Mouse (Mus musculus): ENCODE measurements at regions not wholly inside any gene's neighbourhood (a gene's known extent, or its start where the extent isn't known, plus 50 kb on each side); places are given as distances from the start of the nearest gene placed in this dataset.

GRCm38 (mm10) chr4:26637859-26638258, 291.2 kb upstream of the Manea start:
- no peak for DNase-seq (ENCODE audit: low read depth, low spot score)

GRCm38 (mm10) chr4:26630553-26631206, 284.0 kb upstream of the Manea start:
- no peak for DNase-seq (ENCODE audit: low read depth, low spot score)

GRCm38 (mm10) chr4:26629710-26630109, 283.0 kb upstream of the Manea start:
- DNase-seq (ENCODE audit: low read depth, low spot score), result no peak

GRCm38 (mm10) chr4:26627744-26628143, 281.1 kb upstream of the Manea start:
- DNase-seq (ENCODE audit: low read depth, low spot score), result no peak

GRCm38 (mm10) chr4:26589081-26589869, 242.6 kb upstream of the Manea start:
- DNase-seq (ENCODE audit: low read depth, low spot score), result peak; percentile 4

- DNase-seq (ENCODE audit: low read depth, low spot score), result no peak
Observed at GRCm38 (mm10) chr4:26555690-26556089, 209.0 kb upstream of the Manea start.

- peak; percentile 62 for DNase-seq (ENCODE audit: low read depth, low spot score)
Observed at GRCm38 (mm10) chr4:26543833-26544232, 197.1 kb upstream of the Manea start.

GRCm38 (mm10) chr4:26542511-26542910, 195.8 kb upstream of the Manea start:
- DNase-seq (ENCODE audit: low read depth, low spot score), result no peak

GRCm38 (mm10) chr4:26508004-26508403, 161.3 kb upstream of the Manea start:
- no peak for DNase-seq (ENCODE audit: low read depth, low spot score)

- no peak for DNase-seq (ENCODE audit: low read depth, low spot score)
Observed at GRCm38 (mm10) chr4:26494262-26494661, 147.6 kb upstream of the Manea start.

GRCm38 (mm10) chr4:26474913-26475312, 128.2 kb upstream of the Manea start:
- DNase-seq (ENCODE audit: low read depth, low spot score), result no peak

- DNase-seq (ENCODE audit: low read depth, low spot score), result no peak
Observed at GRCm38 (mm10) chr4:26441533-26441932, 94.8 kb upstream of the Manea start.

GRCm38 (mm10) chr4:26422084-26422483, 75.4 kb upstream of the Manea start:
- DNase-seq (ENCODE audit: low read depth, low spot score), result no peak

GRCm38 (mm10) chr4:26404266-26404665, 57.6 kb upstream of the Manea start:
- DNase-seq (ENCODE audit: low read depth, low spot score), result no peak

GRCm38 (mm10) chr4:26402213-26402612, 55.5 kb upstream of the Manea start:
- DNase-seq (ENCODE audit: low read depth, low spot score), result no peak

Measured in telencephalon, adult 2 months (tissue).